Mouse (Mus musculus): ENCODE measurements around the gene Rnf114. TPM values are rescaled to one million over a fixed set of nuclear protein-coding genes. Genes with fewer than 3 reads are reported as not detected.

Gene Rnf114
- total RNA-seq, 2 experiments from 2014 or later: 36.3 to 61.7 TPM

- ATAC-seq (ENCODE audit: poor library complexity, severe bottlenecking): no peak
Measured at GRCm38 (mm10) chr2:167559413-167559812, 67.0 kb downstream of the Rnf114 start.

- no peak for ATAC-seq (ENCODE audit: poor library complexity, severe bottlenecking)
Measured at GRCm38 (mm10) chr2:167562101-167562500, 69.7 kb downstream of the Rnf114 start.

GRCm38 (mm10) chr2:167563035-167563434 lies 70.6 kb downstream of the Rnf114 start:
- ATAC-seq (ENCODE audit: poor library complexity, severe bottlenecking): no peak

- no peak for ATAC-seq (ENCODE audit: poor library complexity, severe bottlenecking)
Measured at GRCm38 (mm10) chr2:167563703-167564102, 71.3 kb downstream of the Rnf114 start.

GRCm38 (mm10) chr2:167564551-167565311 lies 72.3 kb downstream of the Rnf114 start:
- ATAC-seq (ENCODE audit: poor library complexity, severe bottlenecking): no peak

- no peak for ATAC-seq (ENCODE audit: poor library complexity, severe bottlenecking)
Measured at GRCm38 (mm10) chr2:167565312-167565656, 72.8 kb downstream of the Rnf114 start.

GRCm38 (mm10) chr2:167565682-167566081 lies 73.2 kb downstream of the Rnf114 start:
- no peak for ATAC-seq (ENCODE audit: poor library complexity, severe bottlenecking)

Other genes with a start within 250 kb of the Rnf114 start
- gene B4galt5, start 143.5 kb upstream of the Rnf114 start, total RNA-seq (2015): 62.5 and 80.6 TPM in 2 replicates
- gene B4galt5, start 143.5 kb upstream of the Rnf114 start, total RNA-seq (2017): 52.4 and 67.3 TPM in 2 replicates
- 19.1 and 27.9 TPM in 2 replicates for gene Slc9a8, start 70.9 kb upstream of the Rnf114 start, total RNA-seq (2015)
- gene Slc9a8, start 70.9 kb upstream of the Rnf114 start, total RNA-seq (2017): 17.2 and 24.7 TPM in 2 replicates
- 9.0 and 11.3 TPM in 2 replicates for gene Spata2, start 242 bp downstream of the Rnf114 start, total RNA-seq (2015)
- 6.3 and 10.3 TPM in 2 replicates for gene Spata2, start 242 bp downstream of the Rnf114 start, total RNA-seq (2017)
- 0.40 and 1.8 TPM in 2 replicates for gene Snai1, start 45.5 kb downstream of the Rnf114 start, total RNA-seq (2015)
- gene Snai1, start 45.5 kb downstream of the Rnf114 start, total RNA-seq (2017): 0.40 TPM in 1 of 2 replicates, not detected in the other
- 68.8 and 86.3 TPM in 2 replicates for gene Ube2v1, start 139.4 kb downstream of the Rnf114 start, total RNA-seq (2015)
- gene Ube2v1, start 139.4 kb downstream of the Rnf114 start, total RNA-seq (2017): 45.1 and 51.9 TPM in 2 replicates
- 6.1 and 22.8 TPM in 2 replicates for gene Gm20431, start 168.9 kb downstream of the Rnf114 start, total RNA-seq (2015)
- gene Gm20431, start 168.9 kb downstream of the Rnf114 start, total RNA-seq (2017): not detected in 2 replicates
- 79.3 and 125 TPM in 2 replicates for gene Cebpb, start 196.3 kb downstream of the Rnf114 start, total RNA-seq (2015)
- gene Cebpb, start 196.3 kb downstream of the Rnf114 start, total RNA-seq (2017): 55.5 and 59.5 TPM in 2 replicates
- 25.1 and 35.7 TPM in 2 replicates for gene Tmem189, start 197.2 kb downstream of the Rnf114 start, total RNA-seq (2015)
- gene Tmem189, start 197.2 kb downstream of the Rnf114 start, total RNA-seq (2017): 40.6 and 43.1 TPM in 2 replicates